Mouse (Mus musculus) intestine, embryonic 14.5 days (tissue): Measurements from ENCODE around the gene Gstt2. TPM values are rescaled to one million over a fixed set of nuclear protein-coding genes. Genes with fewer than 3 reads are reported as not detected.

Experiments
- polyA plus RNA-seq: library from polyadenylated mRNA; unstranded; fragments of >200 nt; fragmentation: Nextera tagmentation; extraction: Ambion mirVana; gene quantifications from 2 replicates; pipeline ENCODE4 v1.2.1, GENCODE M21; 2014

Gstt2 gene
- polyA plus RNA-seq, 1 experiment from 2014 or later: 41.3 TPM

Other genes starting within 250 kb of the Gstt2 start
- 7.8 and 8.4 TPM in 2 replicates for gene Ggt5, start 248.1 kb downstream of the Gstt2 start, polyA plus RNA-seq
- 11.8 and 13.0 TPM in 2 replicates for gene Susd2, start 193.4 kb downstream of the Gstt2 start, polyA plus RNA-seq
- 39.7 and 47.2 TPM in 2 replicates for gene Cabin1, start 73.1 kb downstream of the Gstt2 start, polyA plus RNA-seq
- gene Ddt, start 64.0 kb downstream of the Gstt2 start, polyA plus RNA-seq: 57.4 and 64.9 TPM in 2 replicates
- not detected in 2 replicates for gene Gm20441, start 56.5 kb downstream of the Gstt2 start, polyA plus RNA-seq
- 28.0 and 28.7 TPM in 2 replicates for gene Gstt3, start 56.0 kb downstream of the Gstt2 start, polyA plus RNA-seq
- 11.4 and 11.6 TPM in 2 replicates for gene Gstt1, start 38.8 kb downstream of the Gstt2 start, polyA plus RNA-seq
- gene Gstt4, start 14.9 kb downstream of the Gstt2 start, polyA plus RNA-seq: not detected in 2 replicates
- gene Mif, start 22.8 kb upstream of the Gstt2 start, polyA plus RNA-seq: 3,019 and 3,193 TPM in 2 replicates
- gene Derl3, start 56.0 kb upstream of the Gstt2 start, polyA plus RNA-seq: 2.2 and 2.6 TPM in 2 replicates
- gene Smarcb1, start 84.2 kb upstream of the Gstt2 start, polyA plus RNA-seq: 189 and 192 TPM in 2 replicates
- 82.3 and 123 TPM in 2 replicates for gene Chchd10, start 95.7 kb upstream of the Gstt2 start, polyA plus RNA-seq
- 40.9 and 56.8 TPM in 2 replicates for gene Mmp11, start 99.1 kb upstream of the Gstt2 start, polyA plus RNA-seq
- not detected in 2 replicates for gene Gm867, start 103.2 kb upstream of the Gstt2 start, polyA plus RNA-seq
- gene Vpreb3, start 105.6 kb upstream of the Gstt2 start, polyA plus RNA-seq: 0.73 TPM in 1 of 2 replicates, not detected in the other
- not detected in 2 replicates for gene Gm5134, start 117.1 kb upstream of the Gstt2 start, polyA plus RNA-seq
- gene Zfp280b, start 195.2 kb upstream of the Gstt2 start, polyA plus RNA-seq: 25.2 and 26.7 TPM in 2 replicates